Mouse (Mus musculus): ENCODE results near the gene Mrc1.
"Not testable (repeated sequence)": the region's sequence is repeated elsewhere in the genome, so short reads cannot be mapped to it uniquely, and the experiment has no call there.

Mrc1 gene

DNA sequence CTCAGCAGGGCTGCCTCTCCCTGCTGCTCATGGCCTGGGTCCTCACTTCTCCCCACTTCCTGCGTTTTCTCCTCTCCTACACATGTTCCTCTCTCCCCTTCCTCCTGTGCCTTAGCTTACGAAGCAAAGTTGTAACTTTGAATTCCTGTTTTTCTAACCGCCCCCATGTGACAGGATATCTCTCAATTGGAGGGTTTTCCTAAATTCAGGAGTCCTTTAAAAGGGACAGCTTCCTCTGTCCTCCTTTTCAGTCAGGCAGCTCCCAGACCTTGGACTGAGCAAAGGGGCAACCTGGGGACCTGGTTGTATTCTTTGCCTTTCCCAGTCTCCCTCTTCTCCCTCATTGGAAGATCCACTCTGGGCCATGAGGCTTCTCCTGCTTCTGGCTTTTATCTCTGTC lies at the start of gene Mrc1:
Gene Mrc1 (plus strand): TSS at position 244 of the 400 bp plus-strand sequence.
- no peak for DNase-seq (ENCODE audit: low spot score in 2 of 2)

DNA sequence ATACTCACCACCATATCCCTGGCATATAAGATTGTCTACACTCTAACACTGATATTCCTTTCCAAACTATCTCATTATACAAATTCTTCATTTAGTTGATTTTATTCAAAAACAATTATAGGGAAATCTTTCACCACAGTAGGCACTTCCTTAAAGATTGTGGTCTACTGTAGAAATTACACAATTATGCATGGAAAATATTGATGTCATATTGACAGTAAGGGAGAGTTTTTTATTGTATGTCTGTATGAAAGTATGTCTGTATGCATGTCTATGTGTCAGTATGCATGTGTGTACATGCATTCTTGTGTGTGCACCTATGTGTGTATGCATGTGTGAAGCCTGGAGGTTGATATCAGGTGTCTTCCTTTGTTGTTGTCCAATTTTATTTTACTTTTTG lies 44.8 kb upstream of the Mrc1 start:
- no peak for DNase-seq (ENCODE audit: low spot score in 2 of 2)

DNA sequence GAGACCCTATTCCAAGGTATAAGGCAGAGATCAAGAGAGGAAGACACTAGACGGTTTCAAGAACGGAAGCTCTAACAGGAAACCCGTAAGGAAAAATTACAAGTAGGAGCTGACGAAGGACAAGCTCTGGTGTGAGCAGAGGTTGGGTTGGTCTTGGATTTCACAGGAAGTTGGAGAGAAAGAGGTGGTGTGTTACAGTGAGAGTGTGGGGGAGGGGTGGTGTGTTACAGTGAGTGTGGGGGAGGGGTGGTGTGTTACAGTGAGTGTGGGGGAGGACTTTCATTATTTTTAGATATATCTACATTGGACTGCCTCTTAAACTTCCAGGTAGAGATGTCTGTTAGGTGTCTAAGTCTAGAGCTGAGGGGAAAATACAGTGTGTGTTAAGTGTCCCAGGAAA lies 38.5 kb upstream of the Mrc1 start:
- DNase-seq (ENCODE audit: low spot score in 2 of 2) = no peak

DNA sequence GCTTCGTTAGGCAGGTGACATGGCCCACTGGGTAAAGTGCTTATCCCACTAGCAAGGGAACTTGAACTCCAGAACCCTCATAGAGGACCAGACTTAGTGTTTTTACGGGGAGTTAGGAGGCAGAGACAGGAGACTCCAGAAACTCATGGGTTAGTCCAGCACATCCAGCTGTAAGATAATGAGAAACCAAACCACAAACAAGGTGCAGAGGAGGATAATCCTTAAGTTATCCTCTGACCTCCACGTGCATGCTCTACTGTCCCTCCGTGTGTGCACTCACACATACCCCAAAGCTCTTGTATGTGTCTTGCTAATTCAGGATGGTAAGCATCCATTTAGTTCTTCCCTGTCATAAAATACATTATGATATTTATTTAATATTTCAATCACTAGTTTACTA lies 37.6 kb upstream of the Mrc1 start:
- DNase-seq (ENCODE audit: low spot score in 2 of 2) = no peak

DNA sequence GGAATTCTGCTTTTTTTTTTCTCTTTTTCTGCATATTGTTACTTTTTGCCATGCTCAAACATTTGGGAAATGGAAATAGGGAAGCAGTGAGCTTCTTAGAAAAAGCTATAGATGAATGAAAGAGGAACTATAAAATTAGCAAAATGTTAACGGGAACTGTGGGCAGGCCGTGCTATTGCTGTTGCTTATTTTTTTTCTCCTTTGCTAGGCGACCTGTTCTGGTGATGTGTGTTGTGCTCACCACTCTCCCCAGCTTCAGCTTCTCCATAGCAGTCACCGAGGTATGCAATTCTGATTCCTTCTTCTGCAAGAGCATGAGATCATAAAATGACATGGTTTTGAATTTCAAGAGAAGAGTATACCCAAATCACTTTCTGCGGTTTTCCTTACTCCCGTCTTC lies 37.1 kb upstream of the Mrc1 start:
- no peak for DNase-seq (ENCODE audit: low spot score in 2 of 2)

DNA sequence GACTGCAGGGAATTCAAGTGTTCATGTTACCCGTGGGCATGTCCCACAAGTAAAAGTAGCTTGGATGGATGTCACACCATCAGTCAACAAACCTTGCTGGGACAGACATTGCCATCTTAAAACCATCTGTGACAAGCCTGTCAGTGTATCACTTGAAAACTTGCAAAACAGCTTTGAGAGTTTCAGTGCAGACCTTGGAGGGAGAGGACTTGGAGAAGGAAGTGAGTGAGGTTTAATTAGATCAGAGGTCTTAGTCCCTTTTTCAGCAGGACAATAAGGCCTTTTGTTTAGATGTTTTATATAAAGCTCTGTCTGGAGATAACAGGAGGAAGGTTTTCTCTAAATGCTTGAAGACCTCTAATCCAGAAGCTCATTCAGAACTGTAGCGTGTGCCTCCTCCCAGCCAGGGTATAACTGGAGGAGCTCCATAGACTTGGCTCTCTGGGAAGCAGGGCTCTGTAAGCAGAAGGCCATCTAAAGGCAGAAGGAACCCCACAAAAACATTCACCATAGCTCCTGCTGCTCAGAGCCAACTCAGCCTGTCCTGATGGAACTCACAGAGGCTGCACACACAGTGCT lies 30.8 kb upstream of the Mrc1 start:
- DNase-seq (ENCODE audit: low spot score in 2 of 2) = not testable (repeated sequence)

DNA sequence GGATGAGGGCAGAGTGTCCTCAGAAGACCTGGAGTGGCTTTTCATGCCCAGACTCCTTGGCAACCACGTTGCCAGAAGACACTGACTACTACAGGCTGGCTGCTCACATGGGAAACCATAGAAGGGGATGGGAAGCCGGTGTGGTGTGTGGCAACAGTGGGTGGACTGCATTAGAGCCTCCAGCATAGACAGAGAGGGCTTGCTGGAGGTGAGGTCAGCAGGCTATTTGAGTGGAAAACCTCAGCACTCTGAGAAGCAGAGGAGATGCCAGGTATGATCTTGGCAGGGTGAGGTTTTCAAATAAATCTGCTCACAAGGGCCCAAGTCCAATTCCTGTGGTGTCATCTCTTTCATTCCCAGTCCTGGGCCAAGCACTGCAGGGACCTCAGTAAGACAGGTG lies 29.6 kb upstream of the Mrc1 start:
- DNase-seq (ENCODE audit: low spot score in 2 of 2) = no peak

DNA sequence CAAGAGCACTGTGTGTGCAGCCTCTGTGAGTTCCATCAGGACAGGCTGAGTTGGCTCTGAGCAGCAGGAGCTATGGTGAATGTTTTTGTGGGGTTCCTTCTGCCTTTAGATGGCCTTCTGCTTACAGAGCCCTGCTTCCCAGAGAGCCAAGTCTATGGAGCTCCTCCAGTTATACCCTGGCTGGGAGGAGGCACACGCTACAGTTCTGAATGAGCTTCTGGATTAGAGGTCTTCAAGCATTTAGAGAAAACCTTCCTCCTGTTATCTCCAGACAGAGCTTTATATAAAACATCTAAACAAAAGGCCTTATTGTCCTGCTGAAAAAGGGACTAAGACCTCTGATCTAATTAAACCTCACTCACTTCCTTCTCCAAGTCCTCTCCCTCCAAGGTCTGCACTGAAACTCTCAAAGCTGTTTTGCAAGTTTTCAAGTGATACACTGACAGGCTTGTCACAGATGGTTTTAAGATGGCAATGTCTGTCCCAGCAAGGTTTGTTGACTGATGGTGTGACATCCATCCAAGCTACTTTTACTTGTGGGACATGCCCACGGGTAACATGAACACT lies 28.2 kb upstream of the Mrc1 start:
- DNase-seq (ENCODE audit: low spot score in 2 of 2) = not testable (repeated sequence)

DNA sequence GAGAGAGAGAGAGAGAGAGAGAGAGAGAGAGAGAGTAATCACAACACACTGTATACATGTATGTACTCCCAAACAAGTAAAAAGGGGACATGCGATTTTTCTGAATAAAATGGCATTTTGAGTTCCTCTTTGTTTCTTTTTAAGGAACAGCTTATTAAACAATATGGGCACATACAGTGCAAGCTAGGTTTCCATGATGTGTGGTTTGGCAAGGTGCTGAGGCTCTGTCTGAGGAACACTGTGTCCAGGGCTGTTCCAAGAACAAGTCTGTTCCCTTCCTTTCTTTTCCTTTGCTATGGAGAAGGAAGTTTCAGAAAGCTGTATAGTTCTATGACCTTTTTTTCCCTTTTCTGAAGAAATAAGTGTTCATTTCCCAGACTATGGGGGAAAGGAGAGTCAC lies 24.9 kb upstream of the Mrc1 start:
- DNase-seq (ENCODE audit: low spot score in 2 of 2) = no peak

DNA sequence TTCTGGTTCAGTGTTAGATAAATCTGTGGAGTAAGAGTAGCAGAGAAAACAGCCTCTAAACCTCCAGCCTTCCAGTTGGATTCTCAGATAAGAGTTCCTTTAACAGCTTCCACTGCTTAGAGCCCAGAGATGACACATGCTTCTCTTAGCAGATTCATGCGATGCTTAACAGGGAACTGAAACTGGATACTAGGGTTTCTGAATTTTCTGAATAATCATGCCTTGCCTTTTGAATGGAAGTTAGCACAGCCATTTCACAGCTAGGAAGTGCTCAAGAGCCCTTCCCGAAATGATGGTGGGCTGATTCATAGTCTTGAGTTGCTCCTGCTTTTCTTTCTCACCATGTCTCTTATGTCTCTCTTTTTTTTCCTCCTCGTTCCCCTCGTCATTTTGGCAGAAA lies 22.4 kb upstream of the Mrc1 start:
- DNase-seq (ENCODE audit: low spot score in 2 of 2) = no peak

DNA sequence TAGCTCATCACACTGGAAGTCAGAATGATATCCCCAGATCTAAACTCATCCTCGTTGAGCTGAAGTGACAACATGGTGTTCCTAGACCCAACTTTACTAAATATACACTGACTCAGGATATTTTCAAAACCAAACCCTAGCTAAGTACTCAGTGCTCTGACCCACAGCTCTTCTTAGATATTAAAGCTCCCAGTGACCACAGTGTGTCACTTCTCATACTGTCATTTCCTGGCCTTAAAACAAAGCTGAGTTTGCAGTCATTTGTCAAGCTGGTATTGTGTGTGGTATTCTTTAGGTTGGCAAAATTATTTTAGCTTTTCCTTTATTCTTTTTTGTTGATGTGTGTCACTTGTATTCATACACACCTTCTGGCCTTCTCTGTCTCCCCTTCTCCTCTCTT lies 18.5 kb upstream of the Mrc1 start:
- no peak for DNase-seq (ENCODE audit: low spot score in 2 of 2)

DNA sequence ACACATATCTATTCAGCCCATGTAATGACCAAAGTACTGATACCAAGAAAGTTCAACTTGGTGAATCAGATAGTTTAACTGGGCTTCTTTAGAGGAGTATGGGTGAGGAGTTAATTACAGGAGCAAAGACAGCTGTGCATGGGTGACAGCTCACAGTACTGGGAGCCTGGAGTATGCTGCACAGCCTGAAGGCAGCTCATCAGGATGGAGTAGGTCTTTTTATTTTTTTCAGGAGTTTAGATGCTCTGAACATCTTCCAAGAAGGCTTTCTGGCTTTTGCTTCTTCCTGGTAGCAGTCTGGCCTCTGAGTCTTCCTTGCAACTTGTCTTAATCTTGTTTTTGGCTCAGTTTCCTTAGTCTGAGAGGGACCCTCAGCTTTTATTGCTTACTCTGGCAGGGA lies 17.6 kb upstream of the Mrc1 start:
- no peak for DNase-seq (ENCODE audit: low spot score in 2 of 2)

DNA sequence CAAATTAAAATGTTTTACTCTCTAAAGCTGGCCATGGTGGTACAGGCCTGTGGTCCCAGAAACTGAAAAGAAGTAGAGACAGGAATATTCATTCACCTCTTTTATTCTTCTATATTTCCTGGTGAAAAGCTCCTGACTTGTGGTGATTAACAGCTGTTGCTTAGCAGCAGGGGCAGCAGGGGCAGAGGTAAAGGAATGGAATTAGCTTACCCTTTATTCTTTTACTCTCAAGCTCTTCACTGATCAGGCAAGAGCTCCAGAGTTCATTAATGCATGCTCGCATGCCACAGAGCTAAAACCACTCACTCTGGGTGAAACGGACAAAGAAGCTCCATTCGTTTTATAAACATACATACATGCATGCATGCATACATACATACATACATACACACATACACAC lies 14.4 kb upstream of the Mrc1 start:
- DNase-seq (ENCODE audit: low spot score in 2 of 2) = no peak

DNA sequence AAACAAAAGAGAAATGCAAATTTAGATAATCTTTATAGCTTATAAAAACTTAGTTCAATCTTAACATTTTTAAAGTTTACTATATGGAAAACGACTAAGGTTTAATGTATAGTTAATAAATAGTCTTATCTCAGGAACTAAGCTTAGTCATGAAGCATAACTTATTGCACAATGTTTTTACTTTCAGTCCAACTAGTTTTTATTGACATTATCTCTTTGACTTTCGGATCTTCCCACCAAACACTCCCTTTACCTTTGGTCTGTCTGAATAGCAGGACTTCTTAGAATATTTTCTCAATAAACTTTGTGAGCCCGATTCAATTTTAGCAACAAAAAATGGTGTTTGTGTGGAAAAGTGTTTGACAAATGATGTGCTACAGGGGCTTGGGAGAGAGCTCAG lies 12.5 kb upstream of the Mrc1 start:
- DNase-seq (ENCODE audit: low spot score in 2 of 2) = no peak

DNA sequence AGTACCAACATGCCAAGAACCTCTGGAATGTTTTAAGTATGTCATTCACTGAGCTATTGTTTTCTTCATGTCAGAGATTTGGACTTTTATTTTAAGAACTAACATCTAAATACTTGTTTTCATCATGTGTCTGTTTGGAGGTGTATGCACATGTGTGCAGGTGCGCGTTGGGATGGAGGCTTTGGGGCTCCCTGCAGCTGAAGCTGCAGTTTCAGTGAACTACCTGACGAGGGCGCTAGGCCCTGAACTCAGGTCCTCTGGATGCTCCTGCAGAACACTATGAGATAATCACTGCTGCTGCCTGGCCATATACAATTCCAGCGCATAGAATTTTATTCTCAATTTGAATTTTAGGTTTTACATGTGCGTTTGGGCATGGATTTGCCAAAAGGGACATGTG lies 11.1 kb upstream of the Mrc1 start:
- no peak for DNase-seq (ENCODE audit: low spot score in 2 of 2)

DNA sequence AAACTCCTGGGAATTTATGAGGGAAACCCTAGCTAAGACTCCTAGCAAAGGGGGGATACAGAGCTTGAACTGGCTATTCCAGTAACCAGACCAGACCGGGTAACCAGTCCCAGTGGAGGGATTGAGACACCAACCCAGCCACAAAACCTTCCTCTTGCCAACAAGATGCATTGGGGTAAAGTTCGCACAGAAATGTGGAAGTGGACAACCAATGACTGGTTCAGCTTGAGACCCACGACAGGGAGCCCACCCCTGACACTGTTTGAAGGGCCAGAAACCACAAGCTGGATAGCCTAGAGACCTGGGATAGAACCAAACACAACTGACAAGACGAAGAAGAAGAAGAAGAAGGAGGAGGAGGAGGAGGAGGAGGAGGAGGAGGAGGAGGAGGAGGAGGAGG lies 4.8 kb upstream of the Mrc1 start:
- DNase-seq (ENCODE audit: low spot score in 2 of 2) = no peak

DNA sequence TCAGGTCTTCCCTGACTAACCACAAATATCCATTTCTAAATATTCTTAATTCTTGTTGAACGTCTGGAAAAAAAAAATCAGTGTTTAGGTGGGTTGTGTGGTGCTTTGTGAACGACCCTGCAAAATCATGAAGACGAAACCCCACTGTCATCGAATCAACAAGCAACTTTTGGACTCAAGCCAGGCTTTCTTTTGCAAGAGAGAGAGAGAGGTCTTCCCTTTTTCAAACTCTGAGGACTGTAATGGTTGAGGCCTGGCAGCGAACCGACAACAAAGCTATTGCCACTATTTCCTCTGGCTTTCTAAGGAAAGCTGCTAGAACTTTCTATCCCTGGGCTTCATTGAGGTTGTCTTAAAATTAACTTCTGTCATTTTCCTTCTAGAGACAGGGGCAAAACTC lies 697 bp upstream of the Mrc1 start:
- no peak for DNase-seq (ENCODE audit: low spot score in 2 of 2)

DNA sequence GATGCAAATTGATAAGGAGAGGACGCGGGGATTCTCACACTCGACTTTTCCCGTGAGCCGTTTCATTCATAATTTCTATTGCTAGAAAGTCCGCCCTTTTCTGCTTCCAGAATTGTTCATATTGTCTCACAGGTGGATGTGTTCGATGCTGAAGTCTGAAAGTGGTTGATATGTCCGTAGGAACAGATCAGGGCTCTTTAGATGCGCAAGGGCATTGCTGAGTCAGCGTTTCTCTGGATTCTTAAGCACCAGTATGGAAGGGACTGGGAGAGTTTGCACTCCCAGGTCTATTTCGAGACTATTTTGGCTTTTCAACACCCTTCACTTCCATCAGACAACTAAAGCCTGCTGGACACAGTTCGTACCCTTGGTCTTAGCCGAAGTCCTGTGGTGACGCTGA lies 787 bp downstream of the Mrc1 start:
- no peak for DNase-seq (ENCODE audit: low spot score in 2 of 2)

DNA sequence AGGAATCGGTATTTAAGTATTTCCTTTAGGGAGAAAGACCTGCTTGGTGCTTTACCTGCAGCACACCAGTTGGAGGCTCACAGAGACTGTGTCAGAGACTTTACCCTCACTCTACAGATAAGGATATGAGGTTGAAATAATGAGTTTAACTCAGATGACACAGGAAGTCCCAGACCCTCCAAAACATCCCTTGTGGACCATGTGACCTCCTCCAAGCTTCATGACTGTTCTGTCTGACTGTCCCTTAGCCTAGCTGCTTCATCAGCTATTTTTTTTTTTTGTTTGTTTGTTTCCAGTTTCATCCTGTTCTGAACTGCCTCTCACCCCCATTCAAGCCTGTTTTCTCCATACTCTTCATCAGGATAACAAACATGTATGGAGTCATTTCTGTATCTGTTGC lies 3.7 kb downstream of the Mrc1 start:
- no peak for DNase-seq (ENCODE audit: low spot score in 2 of 2)

DNA sequence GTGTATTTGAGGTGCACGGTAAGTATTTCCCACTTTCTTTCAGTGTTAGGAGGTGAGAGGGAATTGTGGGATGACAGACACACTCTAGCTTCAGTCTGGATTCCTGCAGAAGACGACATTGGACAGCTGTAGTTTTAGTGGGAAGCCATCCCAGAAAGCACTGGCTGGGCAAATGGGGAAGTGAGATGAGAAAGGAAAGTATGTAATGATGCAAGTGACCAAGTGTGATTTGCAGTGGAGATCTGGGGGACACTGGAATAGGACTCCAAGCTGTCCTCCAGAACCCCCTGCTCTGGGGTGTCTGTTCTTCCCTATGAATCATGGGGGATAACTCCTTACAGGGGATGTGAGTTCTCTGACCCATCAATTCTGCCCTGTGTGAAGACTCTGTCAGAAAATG lies 4.8 kb downstream of the Mrc1 start:
- DNase-seq (ENCODE audit: low spot score in 2 of 2) = no peak

DNA sequence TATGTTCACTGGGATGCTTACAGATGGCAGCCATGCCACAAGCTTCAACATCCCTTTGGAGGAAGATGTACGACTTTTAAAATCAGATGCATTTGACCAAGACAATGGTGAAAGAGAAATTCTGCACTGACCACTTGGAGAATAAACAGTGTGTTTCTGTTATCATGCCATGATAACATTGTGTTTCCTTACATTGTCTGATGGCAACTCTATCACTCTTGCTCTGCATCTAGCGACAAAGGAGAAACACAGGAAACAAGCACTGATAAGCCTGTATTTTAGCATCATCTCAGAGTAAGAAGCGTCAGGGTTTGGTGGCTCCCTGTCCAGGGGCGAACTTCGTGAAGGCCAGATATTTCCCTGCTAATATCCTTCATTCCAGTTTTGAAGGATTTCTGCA lies 6.1 kb downstream of the Mrc1 start:
- DNase-seq (ENCODE audit: low spot score in 2 of 2) = no peak

DNA sequence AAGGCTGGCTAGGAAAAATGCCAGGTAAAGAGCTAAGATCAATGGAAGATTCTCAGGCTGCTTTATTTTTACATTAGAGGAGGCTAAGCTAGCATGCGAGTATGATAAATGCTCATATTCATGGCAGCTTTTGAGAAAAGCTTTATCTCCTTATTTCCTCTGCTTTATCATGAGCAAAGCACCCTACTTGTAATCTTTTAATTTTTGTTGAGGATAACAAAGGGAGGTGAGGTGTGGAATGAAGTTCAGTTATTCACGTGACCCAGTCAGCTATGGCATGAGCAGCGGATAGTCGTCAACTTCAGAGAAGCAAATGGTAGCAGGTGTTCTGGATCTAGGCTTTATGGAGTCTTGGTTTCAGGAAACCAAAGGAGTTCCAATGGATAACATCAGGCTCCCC lies 7.7 kb downstream of the Mrc1 start:
- no peak for DNase-seq (ENCODE audit: low spot score in 2 of 2)

DNA sequence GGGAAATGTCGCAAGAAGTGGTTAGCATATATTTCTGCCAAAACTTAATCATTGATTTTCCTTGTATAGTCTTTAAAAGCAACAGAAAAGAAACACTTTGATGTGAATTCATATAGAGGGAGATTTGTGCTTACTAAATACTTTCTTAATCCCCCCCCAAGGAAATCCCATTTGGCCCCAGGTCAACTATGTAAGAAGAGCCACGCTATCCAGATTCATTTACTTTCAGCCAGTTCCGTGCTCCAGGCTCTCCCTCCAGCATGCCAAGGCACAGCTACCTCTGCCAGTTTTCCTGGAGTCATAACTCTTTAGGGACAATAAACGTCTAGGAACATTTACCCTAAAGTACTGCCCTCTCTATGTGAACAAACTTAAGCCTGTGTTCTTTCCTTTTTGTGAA lies 8.5 kb downstream of the Mrc1 start:
- no peak for DNase-seq (ENCODE audit: low spot score in 2 of 2)

DNA sequence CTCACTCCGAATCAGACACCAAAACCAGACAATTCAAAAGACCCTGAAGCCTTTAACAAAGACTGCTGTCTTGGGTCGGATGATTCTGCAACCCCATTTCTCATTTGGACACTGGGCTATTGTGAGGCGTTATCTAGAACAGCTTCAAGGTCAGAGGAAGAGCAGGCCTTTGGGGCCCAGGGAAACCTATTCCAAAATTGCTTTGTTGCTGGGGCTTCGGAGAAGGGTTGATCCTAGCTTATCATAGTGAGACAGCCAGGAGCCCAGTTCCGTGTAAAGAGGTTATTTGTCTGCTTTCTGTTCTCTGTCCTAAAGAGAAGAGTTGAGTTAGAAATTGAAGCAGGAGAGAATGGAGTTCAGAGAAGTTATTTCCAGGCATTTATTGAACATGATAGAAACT lies 10.0 kb downstream of the Mrc1 start:
- DNase-seq (ENCODE audit: low spot score in 2 of 2) = no peak

Data from spleen, postnatal 14 days (tissue).